Mouse (Mus musculus): ENCODE measurements at regions not wholly inside any gene's neighbourhood (a gene's known extent, or its start where the extent isn't known, plus 50 kb on each side); places are given as distances from the start of the nearest gene placed in this dataset.

DNA sequence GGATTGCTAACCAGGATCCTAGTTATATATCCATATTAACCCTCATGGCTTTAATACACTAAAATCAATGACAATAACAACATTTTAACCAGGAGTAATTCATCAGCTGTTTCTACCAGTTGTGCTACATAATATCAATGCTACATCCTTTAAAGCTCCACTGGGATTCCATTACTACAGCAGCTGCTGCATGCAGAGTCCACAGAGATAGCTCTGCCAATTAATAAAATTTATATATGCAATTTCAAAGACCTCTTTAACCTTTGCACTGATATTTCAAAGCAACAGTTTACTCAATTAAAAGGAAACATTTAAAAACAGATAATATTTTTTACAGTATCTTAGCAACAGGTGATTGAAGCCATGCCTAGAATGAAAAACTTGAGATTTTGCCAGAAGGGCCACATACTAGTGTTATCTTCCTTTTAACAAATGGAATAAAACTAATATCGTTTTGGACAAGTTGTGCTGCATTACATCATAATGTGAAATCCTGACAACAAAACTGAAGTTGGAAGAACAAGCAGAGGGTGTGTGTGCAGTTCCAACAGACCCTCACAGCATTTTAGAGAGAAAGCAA lies 256.8 kb upstream of the Nt5c1b start:
- DNase-seq, result no peak

DNA sequence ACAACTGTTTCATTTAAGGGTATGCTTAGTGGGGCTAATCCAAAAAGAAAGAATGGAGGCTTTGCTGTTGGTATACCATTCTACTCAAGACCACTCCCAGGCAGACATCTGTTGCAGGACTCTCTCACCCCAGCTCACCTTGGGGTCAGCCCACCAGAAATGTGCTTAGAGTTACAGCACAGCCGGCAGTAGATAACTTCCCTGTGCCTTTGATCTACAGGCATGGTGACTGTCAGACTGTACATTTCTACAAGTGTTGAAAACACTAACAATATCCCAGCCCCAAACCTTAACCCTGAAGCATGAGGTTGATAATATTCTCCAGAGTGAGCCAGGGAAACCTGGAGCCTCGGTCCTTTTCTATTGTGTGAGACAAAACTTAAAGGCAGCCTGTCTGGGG lies 247.7 kb upstream of the Nt5c1b start:
- peak; percentile 5 for DNase-seq

DNA sequence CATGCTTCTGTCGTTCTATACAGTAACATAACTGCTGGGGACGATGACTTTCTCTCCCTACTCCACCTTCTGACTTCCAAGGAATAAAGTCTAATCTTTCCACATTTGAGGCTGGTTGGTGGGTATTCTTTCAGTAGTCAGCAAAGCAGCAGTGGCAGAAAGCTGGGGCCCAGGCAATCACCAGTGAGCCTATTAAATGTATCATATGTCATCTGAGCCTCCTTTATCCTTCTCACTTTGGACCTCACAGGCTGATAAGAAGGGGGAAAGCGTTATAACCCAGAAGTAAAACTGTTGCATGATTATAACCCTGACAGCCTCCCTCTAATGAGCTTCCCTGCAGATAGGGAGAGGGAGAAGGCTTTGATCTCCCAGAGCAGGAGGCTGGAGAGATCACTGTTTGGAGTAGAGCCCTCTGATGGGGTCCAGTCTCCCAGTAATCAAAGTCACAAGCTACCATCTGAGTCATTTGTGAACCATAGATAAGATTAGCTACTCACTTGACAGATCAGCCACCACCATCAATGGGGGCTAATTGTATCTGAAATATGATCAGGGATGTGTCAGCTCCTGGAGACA lies 241.7 kb upstream of the Nt5c1b start:
- no peak for DNase-seq

DNA sequence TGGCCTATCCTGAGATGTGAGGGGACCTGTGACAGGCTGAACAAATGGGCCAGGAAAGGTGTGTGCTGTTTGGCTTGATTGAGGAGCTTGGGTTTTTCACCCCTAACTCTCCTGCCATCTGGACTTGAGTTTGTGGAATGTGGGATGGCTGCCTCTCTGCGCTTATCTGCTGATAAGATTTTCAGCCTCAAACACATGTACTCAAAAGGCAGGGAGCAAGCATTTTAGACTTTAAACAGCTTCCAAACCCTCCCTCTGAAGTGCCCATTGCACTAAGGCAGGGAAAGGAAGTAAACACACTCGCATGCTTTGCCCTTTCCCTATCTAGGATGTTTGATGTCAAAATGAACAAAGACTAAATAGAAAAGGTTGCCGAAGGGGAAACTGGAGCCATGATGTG lies 235.6 kb upstream of the Nt5c1b start:
- DNase-seq, result no peak

DNA sequence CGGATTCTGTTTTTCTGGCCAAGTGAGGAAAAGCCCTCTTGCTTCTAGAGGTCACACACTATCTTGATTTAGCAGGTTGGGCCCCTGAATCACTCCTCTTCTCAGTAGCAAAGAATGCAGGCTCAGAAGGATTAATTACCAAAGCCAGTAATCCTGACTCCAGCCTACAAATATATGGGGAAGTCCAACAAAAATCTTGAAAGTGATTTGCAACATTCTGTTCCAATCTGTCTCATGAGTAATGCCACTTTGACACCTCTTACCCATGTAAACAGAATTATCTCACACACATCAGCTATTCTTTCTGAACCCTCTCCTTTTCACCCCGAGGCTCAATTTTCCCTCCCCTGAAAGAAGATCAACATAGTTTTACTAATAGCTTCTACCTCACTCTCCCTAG lies 233.9 kb upstream of the Nt5c1b start:
- DNase-seq, result no peak

DNA sequence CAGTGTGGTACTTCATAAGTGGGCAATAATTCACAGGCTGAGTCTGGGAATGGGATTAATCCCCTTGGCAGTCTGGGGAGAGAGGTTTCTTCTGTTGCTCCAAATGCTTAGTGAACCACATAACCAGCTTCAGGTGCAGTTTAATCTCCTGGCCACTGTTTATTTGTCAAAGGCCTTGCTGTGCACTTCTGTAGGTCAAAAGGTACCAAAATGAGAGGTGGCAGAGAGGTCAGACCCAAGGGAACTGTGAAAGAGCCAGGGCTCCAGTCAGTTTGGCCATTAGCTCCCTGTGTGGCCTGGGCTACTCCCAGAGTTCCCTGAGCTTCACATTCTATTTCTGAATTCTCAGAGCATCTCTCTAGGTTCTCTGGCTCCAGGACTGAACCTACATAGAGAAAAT lies 229.6 kb upstream of the Nt5c1b start:
- no peak for DNase-seq

DNA sequence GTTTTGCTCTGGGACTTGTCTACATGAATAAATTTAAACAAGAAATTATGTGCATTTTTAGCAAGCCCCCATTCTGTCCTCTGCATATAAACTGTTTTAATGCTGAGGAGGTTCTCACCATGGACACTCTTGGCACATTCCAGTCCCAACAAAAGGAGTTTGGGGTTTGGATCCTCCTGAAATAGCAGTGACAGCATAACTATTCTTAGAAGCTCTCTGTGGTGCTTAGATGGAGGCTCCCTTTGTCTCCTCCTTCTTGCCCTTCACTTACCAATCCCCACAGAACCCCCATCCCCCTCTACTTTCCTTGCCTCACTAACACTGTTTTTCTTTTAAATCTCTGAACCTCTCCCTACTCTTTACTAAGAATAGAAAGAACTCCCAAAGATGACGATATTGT lies 208.9 kb upstream of the Nt5c1b start:
- DNase-seq, result no peak

DNA sequence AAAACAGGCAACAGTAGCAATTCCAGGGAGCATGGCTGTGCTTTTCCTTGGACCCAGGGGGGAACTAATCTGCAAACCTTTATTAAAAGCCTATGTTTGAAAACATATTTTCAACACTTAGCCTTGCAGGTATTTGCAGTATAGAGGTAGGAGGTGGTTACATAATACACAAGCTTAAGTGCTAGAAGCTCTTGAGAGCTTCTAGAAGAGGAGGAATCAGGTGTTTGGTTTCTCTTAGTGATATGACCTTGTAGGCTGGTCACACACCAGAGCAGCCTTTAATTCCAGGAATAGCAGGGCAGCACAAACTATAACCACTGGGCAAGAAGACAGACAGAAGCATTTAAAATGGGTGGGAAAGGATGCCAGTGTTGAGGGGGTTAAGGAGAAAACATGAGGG lies 201.7 kb upstream of the Nt5c1b start:
- DNase-seq, result no peak

DNA sequence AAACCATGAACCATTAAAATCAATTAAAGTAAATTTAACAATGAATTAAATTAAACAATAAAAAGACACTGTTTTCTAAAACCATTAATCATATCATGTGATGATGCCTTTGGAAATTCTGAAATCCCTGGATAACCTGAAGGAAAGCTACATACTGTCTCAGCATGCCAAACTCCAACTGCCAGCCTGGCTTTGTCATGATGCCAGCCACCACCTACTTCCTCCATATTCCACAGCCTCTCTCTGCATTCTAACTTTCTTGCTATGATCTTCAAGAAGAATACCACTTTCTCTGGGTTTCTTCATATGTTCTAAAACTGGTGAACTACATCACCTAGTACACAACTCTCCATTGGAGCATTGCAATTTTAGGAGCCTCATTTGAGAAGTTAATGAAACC lies 201.2 kb upstream of the Nt5c1b start:
- no peak for DNase-seq

DNA sequence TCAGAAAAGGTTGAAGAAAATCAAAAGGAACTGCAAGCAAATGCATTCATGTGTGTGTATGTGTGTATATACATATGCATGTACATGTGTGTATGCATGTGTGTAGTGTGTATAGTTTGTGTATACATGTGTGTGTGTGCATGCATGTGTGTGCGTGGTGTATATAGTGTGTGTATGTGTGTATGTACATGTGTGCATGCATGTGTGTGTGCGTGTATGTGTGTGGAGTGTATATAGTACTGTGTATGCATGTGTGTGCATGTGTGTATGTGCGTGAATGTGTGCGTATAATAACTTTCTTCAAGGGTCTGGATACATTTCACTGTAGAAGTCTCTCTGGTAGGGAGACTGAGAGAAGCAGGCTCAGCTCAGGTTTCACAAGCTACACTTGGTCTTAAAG lies 191.1 kb upstream of the Nt5c1b start:
- DNase-seq, result no peak

DNA sequence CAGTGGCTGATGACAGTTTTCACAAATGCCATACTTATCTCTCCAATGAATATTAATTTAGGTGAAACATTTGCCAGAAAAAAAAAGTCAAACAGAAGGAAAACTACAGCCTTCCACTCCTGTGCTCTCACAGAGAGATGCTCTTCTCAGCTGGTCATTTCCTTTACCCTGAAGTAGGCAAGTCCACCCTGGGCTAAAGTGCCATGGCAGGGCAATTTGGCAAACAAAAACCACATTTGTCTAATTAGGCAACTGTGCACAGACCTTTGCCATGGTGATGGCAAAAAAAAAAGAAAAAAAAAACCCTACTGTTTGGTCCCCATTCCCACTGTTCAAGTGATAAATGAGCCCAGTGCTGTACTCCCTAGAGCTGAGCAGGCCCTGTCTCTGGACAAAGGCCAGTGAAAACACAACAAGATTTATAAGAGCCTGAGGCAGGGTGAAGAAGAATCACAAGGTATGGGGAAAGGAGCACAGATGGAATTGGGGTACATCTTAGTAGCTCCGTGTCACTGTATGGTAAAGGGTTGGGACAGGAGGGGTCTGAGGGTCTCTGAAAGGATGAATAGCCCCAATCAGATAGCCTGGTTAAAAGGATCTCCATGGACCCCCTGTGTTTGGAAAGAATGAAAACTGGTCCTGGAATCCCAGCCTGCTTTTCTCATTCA lies 190.5 kb upstream of the Nt5c1b start:
- DNase-seq, result no peak

DNA sequence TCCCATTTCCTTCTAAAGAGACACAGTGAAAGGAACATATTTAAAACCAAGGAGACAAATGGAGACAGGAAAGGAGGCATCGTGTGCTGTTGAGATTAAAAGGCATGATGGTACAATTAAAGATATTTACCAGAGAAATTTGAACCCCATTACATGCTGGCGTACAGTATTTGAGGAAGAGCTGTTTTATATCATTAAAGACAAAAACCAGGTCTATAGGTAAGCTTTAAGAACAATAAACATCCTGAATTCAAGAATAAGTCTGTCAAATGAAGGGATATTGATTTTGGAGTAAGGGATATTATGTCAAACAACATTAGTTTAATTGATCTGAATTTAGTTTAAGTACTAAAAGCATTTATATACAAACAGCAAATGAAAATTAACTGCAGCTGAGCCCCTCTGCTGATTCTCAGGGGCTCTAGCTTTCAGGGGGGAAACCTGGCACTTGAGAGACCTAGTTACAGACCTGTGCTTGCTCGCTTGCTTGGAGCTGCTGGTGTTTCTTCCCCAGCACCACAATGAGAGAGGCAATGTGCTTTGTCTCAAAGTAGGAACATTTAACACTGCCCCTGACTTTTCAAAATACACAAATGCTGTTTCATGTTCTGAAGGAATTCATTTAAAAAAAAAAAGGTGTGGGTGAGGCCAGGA lies 189.8 kb upstream of the Nt5c1b start:
- no peak for DNase-seq

DNA sequence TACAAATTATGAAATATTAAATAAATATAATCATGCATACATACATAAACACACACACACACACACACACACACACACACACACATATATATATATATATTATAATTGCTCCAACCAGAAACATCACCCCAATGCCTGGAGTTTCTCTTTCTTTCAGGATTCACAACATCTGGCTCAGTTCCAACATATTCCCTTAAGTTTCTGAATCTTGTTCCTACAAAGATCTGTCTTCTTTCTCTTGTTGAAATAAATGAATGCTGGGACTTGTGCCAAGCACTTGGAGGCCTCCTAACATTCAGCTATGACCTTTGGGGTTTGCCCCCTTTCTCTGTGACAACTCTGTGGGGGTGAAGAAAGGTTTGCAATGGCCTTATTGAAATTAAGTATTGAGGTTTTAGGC lies 187.2 kb upstream of the Nt5c1b start:
- DNase-seq, result no peak

DNA sequence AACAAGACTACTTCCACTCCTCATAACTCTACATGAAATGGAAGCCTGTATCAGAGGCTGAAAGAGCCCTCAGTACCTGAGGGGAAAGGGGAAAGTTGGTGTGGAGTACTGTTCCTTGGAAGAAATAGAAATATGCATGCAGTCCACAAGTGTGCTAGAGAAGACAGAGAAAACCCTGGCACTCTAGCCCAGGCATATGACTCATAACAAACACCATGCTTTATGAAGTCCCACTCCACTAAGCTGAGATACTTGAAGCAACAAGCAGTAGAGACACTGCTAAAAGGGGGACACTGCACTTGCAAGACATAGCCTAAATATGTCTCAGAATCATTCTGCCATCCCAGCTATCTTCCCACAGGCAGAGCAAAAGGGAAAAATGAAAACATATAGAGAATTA lies 183.2 kb upstream of the Nt5c1b start:
- no peak for DNase-seq

DNA sequence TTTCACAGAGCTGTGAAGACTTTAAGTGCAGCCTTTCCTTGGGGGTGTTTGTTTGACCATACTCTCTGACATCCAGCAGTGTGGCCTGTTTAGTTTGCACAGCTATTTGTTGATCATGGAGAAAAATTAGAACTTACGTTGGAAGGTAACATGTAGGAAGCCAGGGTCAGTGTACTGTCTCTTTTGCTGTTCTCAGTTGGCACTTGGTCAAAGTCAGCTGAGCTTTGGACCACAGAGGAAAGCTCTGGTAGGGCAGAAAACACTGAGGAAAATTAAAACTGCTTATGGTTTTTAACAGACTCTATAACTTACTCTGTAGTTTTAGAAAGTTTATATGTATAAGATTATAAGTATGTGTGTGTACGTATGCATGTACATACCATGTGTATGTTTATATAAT lies 180.0 kb upstream of the Nt5c1b start:
- no peak for DNase-seq

DNA sequence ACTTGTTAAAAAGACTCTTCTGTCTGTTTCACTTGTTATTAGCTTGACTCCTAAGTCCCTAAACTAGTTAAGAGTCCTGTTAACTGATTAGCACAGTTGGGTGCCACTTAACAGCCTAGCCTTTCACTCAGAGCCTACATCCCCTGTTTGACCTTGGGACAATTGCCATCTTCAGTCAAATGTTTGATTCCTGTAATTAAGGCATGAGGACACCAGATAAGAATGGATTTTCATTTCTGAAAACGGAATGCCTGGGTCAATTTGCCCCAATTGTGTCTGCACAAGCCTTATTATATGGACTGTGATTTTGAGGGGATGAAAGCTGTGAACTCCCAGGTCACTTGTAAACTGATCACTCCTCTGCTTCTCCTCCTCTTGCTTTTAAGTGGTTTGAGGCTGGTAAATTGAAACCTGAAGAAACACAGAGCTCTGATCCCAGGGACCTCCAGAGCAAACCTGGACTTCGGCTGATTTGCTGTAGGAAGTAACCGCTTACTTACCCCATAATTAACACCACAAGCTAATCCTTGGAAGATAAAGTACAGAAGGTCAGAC lies 171.8 kb upstream of the Nt5c1b start:
- no peak for DNase-seq

DNA sequence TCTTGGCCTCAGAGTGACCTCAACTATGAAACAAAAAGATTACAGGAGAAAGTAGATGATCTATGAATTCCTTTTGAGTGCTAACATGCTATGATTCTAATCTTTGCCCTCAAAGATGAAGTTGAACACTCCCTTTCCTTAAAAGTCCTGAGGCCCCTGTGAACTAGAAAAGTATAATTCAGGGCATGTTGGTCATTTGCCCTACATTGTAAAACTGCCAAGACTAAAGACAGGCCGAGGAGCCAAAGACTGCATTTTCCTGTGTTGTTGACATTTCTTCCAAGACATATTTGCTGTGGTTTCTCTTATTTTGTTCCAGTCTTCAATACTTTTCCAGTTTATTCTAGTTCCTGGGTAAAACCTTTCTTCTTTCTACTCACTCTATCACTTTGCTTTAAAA lies 159.9 kb upstream of the Nt5c1b start:
- DNase-seq, result no peak

DNA sequence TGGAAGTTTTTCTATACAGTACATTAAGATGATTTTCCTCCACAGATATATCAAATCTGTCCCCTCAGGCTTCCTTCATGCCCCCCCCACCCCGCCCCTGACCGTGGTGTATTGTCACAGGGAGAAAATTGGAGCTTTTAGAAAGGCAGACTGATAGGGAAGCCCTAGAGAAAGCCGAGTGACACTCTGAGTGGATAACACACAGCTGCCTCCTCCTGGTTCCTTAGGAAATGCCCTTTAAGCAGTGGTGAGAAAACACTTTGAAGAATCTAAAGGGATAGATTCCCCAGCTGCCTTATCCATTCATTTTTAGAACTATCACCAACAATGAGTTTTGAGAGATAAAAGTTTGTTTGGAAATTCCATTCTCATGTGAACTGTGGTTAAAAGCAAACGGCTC lies 147.0 kb upstream of the Nt5c1b start:
- DNase-seq, result peak; percentile 10

DNA sequence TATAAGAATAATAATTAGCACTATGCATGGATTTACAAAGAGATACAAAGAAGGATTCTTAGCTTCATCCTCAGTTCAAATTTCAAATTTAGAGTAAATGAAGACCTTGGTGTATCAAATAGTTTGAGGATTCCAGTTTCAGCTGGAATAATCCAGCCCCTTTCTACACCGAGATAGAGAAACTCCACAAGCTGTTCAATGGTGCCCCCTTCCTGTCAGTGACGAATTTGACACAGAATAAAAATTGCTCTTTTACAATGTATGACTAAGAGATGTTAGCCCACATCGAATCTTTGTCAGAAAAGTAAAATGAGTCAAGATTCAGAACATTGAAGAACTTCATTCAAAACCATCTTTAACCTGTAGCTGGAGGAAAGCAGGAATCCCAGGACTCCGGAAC lies 145.9 kb upstream of the Nt5c1b start:
- DNase-seq, result peak; percentile 47

DNA sequence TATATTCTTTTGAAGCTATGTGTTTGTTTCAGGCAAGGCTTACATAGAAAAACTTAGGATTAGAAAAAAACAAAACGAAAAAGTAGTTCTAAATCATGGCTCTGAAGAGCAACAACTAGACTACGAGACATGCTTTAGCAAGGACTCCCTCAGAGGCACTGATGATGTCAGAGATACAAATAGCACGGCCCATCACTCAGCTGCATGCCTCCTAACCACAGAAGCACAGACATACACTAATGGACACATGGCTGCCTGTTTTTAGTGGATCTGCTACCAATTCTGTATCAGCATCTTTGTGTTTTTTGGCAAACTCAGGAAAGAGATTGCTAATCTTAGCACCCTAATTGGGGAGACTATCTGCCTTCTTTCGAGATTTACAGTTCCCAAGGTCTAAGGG lies 138.6 kb upstream of the Nt5c1b start:
- no peak for DNase-seq

DNA sequence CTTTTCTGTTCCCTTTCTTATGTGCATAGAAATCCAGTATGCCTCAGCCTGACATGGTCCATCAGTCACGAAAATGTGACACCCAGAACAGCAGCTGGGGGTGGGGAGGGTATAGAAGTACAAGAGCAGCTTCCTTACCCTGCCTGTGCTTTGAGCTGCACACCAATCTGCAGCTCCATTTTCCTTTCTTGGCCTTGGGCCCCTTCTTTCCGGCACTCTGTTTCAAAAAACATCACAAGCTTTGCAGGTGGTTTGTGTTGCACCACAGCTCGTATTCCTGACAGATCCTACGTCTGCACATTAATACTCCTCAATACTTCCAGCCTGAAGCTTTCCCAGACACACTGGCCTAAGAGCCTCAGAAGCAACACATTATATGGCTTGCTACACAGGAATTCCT lies 138.1 kb upstream of the Nt5c1b start:
- DNase-seq, result no peak

DNA sequence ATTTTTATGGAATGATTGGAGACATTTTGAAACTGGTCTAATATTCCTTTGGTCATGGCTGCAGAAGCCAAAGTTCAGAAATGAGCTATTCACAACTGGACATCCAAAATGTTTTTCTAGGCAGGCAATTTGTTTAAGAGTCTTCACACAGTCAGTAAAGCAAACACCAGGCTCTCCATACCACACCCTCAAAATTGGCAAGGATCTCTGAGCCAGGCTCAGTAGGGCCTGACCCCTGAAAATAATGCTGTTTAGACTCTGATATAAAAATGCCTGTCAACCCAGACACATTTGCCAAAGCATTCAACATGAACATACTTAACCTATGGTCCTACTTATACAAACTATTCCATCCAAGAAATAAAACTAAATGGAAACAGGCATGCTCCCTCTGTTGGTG lies 121.7 kb upstream of the Nt5c1b start:
- no peak for DNase-seq

DNA sequence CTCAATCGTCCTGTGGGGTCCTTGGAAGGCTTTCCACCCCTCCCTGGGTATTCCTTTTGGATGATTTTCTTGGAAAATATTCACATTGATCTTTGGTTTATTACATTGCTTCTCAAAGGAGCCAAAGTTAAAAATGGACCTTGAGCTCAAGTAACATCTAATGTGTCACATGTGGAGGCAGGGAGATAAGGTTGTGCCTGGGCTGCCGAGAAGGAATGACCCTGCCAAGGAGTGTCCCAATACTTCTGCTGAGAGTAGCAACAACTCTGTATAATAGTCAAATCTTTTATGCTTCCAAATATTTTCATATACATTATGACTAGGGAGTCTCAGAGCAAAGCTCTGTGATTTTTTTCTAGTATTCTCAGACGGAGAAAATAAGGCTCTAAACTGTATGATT lies 113.4 kb upstream of the Nt5c1b start:
- DNase-seq, result no peak

DNA sequence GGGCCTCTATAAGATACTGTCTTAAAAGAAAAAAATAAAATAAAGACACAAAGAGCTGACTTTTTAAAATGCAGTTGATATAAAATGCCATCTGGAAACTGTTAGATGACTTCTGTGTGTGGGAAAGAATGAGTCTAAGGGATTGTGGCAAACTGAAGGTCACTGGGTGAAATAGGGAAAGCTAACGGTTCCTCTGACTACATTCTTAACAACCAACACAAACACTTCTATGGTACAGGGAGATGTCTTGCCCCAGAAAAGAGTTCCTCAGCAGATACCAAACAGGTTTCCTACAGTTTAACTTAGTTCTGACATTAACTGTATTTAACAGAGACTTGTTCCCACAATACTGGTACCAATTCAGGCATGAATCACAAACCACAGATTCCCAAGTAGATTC lies 103.6 kb upstream of the Nt5c1b start:
- no peak for DNase-seq
